Mouse (Mus musculus): ENCODE measurements around the gene Pde5a. TPM values are rescaled to one million over a fixed set of nuclear protein-coding genes. Genes with fewer than 3 reads are reported as not detected.

Pde5a gene
- total RNA-seq, 2 experiments from 2014 or later, result 15.6 to 21.1 TPM

- intact Hi-C loops (cut with DNase I), result loop anchor here (10.0 kb wide), 1 partner anchor 237 kb away; no protein-coding TSS in a partner anchor
- no peak overlapping the region for H3K27ac ChIP-seq
- DNase-seq (ENCODE audit: extremely low spot score in 1 of 2, low spot score in 2 of 2), result no peak
- TF ChIP-seq CTCF (IDR thresholded peaks at IDR 0.05), result no peak
- H3K4me3 ChIP-seq, result no peak overlapping the region
These were observed 139.5 kb downstream of the Pde5a start for GRCm38 (mm10) chr3:122868270-122868669.

DNA sequence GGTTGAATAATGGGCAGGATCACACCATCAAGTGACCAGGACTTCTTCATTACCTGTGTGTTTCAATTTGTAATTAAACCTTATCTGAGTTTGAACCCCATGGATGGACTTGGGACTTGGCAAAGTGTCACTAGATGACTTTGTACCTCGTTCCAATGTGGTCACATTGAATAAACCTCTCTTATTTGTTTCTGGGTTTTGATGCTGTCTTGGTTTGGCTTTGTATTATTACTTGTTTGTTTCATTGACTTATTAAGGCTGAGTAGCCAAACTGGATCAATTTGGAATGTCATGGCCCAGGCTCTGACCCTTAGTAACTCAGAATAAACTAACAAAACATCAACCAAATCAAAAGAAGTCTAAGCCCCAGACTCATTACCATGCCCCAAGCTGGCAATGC is 142.8 kb downstream of the Pde5a start:
- no peak for TF ChIP-seq CTCF (IDR thresholded peaks at IDR 0.05)
- no peak for DNase-seq (ENCODE audit: extremely low spot score in 1 of 2, low spot score in 2 of 2)
- no peak overlapping the region for H3K27ac ChIP-seq
- intact Hi-C loops (cut with DNase I), result no loop called here
- H3K4me3 ChIP-seq, result no peak overlapping the region

- TF ChIP-seq CTCF (IDR thresholded peaks at IDR 0.05), result no peak
- no peak overlapping the region for H3K27ac ChIP-seq
- H3K4me3 ChIP-seq, result no peak overlapping the region
- intact Hi-C loops (cut with DNase I), result no loop called here
- no peak for DNase-seq (ENCODE audit: extremely low spot score in 1 of 2, low spot score in 2 of 2)
These were observed 148.1 kb downstream of the Pde5a start for GRCm38 (mm10) chr3:122876870-122877269.

- Histone ChIP-seq H3K27ac (no peak overlapping the region), H3K4me3 (no peak overlapping the region)
- TF ChIP-seq CTCF (IDR thresholded peaks at IDR 0.05), result no peak
- intact Hi-C loops (cut with DNase I), result no loop called here
- DNase-seq (ENCODE audit: extremely low spot score in 1 of 2, low spot score in 2 of 2), result no peak
These were observed 148.8 kb downstream of the Pde5a start for GRCm38 (mm10) chr3:122877543-122877942.

- no peak for TF ChIP-seq CTCF (IDR thresholded peaks at IDR 0.05)
- no peak for DNase-seq (ENCODE audit: extremely low spot score in 1 of 2, low spot score in 2 of 2)
- intact Hi-C loops (cut with DNase I), result no loop called here
- no peak overlapping the region for H3K4me3 ChIP-seq
- H3K27ac ChIP-seq, result no peak overlapping the region
These were observed 150.1 kb downstream of the Pde5a start for GRCm38 (mm10) chr3:122878705-122879315.

DNA sequence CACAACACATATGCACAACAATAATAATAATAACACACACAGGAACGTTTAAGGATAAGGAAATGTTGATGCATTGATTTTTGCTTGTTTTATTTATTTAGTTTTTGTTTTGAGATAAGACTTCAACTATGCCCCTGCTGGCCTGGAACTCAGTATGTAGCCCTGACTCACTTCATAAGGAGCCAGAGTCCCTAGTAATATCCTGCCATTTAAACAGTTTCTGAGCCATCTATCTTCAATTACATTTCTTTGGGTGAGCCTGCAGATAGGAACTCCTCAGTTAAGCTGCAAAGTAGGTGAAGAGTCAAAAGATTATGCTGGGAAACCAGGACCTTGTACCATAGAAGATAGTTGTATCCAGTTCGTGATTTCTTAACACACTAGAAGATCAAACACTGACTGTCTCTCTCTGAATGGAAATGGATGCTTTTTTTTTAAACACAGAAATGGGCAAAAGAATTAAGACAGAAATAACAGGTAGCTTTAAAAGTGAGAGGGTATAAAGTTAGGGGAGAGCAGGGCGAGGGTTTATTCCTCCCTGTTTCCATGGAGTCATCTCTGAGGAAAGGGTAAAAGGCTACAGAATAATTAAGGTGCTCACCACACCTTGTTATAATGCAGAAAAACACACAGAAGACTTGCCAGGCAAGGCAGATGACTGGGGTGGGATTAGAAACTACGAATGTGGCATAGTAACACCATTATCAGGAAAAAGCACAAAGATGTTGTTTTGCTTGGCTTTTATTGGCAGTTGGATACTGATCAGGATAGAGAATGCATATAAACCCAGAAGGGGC is 159.0 kb downstream of the Pde5a start:
- no peak for TF ChIP-seq CTCF (IDR thresholded peaks at IDR 0.05)
- Histone ChIP-seq H3K4me3 (no peak overlapping the region), H3K27ac (no peak overlapping the region)
- intact Hi-C loops (cut with DNase I), result no loop called here
- no peak for DNase-seq (ENCODE audit: extremely low spot score in 1 of 2, low spot score in 2 of 2)

GRCm38 (mm10) chr3:122888371-122888819 is 159.6 kb downstream of the Pde5a start:
- TF ChIP-seq CTCF (IDR thresholded peaks at IDR 0.05), result no peak
- Histone ChIP-seq H3K27ac (no peak overlapping the region), H3K4me3 (no peak overlapping the region)
- intact Hi-C loops (cut with DNase I), result no loop called here
- no peak for DNase-seq (ENCODE audit: extremely low spot score in 1 of 2, low spot score in 2 of 2)

DNA sequence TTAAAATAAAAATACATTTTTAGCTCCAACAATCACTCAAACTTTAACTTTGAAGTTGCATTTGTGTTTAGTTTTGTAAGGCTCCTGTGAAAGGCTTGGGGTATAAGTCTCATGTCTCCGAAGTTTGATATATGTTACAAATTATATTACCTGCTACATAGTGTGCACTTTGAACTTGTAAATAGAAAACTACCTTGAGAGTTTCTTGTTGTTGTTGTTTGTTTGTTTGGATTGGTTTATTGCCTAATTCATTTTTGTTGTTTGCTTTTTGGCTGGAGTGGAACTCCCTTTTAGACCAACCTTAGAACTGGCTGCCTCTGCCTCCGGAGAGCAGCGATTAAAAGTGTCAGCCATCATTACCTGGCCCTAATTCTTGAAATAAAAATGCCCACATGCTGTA is 166.0 kb downstream of the Pde5a start, which contains the start of gene Fabp2:
Gene Fabp2, plus strand, starts transcription at position 301 of the 400 bp plus-strand sequence.
- Histone ChIP-seq H3K4me3 (no peak within 1 kb of the TSS), H3K27ac (no peak within 1 kb of the TSS)
- intact Hi-C loops (cut with DNase I), result no loop called here
- TF ChIP-seq CTCF (IDR thresholded peaks at IDR 0.05), result no peak
- DNase-seq (ENCODE audit: extremely low spot score in 1 of 2, low spot score in 2 of 2), result no peak

DNA sequence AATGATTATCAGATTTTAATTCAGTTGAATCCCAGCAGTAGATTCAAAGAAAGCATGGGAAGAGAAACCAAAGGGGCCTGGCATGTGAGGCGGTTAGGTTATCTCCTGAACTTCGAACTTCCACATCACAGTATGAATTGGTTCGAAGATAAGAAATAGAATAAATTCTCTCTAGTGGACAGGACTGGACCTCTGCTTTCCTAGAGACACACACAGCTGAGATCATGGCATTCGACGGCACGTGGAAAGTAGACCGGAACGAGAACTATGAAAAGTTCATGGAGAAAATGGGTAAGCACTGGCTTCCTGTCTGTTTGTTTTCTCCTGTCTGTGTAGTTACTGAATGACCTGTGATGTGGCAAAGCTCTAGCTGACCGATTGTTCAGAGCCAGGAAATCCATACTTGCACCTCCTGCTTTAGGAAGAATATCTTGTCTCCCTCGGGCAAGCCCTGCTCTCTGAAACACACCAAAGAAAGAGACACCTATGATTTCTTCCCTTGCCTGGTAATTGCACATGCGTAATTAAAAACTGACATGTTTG is 166.5 kb downstream of the Pde5a start:
- intact Hi-C loops (cut with DNase I), result no loop called here
- TF ChIP-seq CTCF (IDR thresholded peaks at IDR 0.05), result no peak
- Histone ChIP-seq H3K4me3 (no peak overlapping the region), H3K27ac (no peak overlapping the region)
- DNase-seq (ENCODE audit: extremely low spot score in 1 of 2, low spot score in 2 of 2), result no peak

DNA sequence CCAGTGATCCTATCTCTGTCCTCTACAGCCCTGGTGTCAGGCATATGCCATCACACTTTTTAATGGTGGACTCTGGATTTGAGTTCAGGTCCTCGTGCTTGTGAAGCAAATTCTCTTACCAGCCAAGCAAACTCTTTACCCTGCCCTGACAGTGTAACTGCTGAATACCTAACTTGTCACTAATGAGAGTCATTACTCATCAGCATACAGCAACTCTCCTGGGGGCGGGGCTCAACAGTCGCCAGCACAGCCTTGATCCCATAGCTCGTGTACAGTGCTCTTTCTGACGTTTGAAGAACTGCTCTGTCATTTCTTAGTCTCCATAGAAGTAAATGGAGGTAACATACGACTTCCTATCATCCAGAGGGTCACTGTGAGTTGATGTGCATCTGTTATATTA is 169.5 kb downstream of the Pde5a start:
- no peak overlapping the region for H3K27ac ChIP-seq
- no peak for DNase-seq (ENCODE audit: extremely low spot score in 1 of 2, low spot score in 2 of 2)
- intact Hi-C loops (cut with DNase I), result no loop called here
- no peak for TF ChIP-seq CTCF (IDR thresholded peaks at IDR 0.05)
- H3K4me3 ChIP-seq, result no peak overlapping the region

- H3K27ac ChIP-seq, result no peak overlapping the region
- H3K4me3 ChIP-seq, result no peak overlapping the region
- peak; percentile 23 to 39 for DNase-seq (ENCODE audit: extremely low spot score in 1 of 2, low spot score in 2 of 2)
- intact Hi-C loops (cut with DNase I), result loop anchor here (1.0 to 5.0 kb wide), 3 partner anchors 117 to 255 kb away; no protein-coding TSS in a partner anchor
- peak; percentile 84 for TF ChIP-seq CTCF (IDR thresholded peaks at IDR 0.05)
These were observed 175.1 kb downstream of the Pde5a start for GRCm38 (mm10) chr3:122903746-122904433.

DNA sequence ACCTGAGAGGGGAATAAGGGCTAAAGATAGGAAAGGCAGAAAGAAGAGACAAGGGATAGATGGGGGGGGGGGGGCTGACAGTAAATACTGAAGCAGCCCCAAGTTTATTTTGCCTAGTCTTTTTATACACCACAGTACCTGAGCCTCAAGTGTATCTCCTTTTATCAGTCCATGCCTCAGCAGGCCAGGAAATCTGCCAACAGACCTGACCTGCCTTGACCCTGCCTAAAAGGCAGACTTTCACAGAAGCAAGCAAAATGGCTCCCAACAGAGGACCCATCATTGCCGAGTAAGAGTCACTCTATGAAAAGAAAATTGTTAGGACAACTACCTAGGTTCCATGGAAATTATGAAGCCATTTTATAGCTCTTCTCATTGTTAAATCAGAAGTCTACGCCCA is 179.1 kb downstream of the Pde5a start:
- H3K4me3 ChIP-seq, result no peak overlapping the region
- no peak for TF ChIP-seq CTCF (IDR thresholded peaks at IDR 0.05)
- DNase-seq (ENCODE audit: extremely low spot score in 1 of 2, low spot score in 2 of 2), result no peak
- H3K27ac ChIP-seq, result no peak overlapping the region
- intact Hi-C loops (cut with DNase I), result no loop called here

Other genes with a start within 250 kb of the Pde5a start
- 100 to 1,000 TPM; 108 TPM for gene Fnbp1l, start 109.2 kb upstream of the Pde5a start, total RNA-seq (2021)
- not detected for gene Fabp2, start 166.1 kb downstream of the Pde5a start, total RNA-seq (2021)
- not detected for gene Gm10959, start 190.4 kb downstream of the Pde5a start, total RNA-seq (2021)
- 10 to 100 TPM; 58.3 to 59.5 TPM for gene 1810037I17Rik, start 195.3 kb downstream of the Pde5a start, total RNA-seq (2021)